Mouse (Mus musculus) ovary, postnatal 14 days (tissue): ENCODE measurements around the gene Epha6.

Experiments
- DNase-seq: peaks from one replicate; pipeline ENCODE4 v3.0.0; 2022; ENCODE audit warnings: low spot score

Gene Epha6

DNA sequence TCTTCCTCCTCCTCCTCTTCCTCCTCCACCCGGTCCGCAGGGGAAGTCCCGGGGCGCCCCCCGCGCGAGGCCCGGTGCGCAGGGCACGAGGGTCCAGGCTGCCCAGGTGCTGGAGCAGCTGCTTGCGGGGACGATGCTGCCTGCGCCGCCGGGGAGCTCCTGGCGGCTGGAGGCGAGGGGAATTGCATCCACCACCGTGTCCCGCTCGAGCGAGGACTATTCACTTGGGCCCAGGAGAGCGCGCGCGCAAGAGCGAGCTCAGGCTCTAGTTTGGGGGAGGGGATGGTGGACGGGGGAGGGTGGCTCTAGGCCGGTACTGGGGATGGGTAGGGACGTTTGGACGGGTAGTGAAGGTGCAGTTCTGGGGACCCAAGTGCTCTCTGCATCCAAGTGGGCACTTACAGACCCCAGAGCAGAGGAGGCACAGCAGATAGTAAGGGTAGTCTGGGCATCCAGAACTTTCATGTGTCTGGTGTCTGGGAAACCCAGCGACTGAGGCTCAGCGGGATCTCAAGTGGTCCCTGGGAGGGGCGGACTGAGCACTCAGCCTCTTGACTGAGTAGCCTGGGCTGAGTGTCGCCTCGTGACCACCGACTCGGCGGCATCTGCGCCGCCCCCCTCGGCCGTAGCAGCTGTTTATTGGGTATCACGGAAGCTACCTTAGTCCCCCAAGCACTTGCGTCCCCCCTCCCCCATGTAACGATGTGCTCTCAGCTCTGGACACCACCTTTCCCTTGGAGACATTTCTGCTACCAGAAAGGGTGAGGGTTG lies at the start of gene Epha6:
TSS of gene Epha6 (minus strand) at position 471 of the 771 bp plus-strand sequence.
- DNase-seq: peak; percentile 1

DNA sequence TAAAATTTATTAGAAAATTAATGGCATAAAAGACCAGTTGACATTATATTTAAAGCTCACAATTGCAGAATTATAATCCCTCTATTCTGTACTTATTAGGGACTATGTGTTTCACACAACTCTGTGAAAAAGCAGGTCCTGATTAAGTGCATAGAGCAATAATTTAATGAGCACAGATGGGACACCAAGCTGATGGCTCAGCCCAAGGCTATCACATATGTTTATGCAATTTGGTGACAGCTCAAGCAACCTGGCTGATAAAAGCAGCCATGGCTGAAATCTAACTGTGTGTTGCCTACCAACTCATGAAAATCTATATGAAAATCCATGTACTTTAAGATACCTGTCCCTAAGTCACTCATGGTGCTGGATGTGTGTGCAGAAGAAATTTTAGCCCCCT lies 46.4 kb upstream of the Epha6 start:
- DNase-seq: no peak

- DNase-seq: no peak
Observed at GRCm38 (mm10) chr16:60628091-60628490, 22.8 kb upstream of the Epha6 start.

- DNase-seq: peak; percentile 43
Observed at GRCm38 (mm10) chr16:60605832-60606583, 677 bp upstream of the Epha6 start.

GRCm38 (mm10) chr16:60604613-60605012 lies 718 bp downstream of the Epha6 start:
- DNase-seq: no peak

DNA sequence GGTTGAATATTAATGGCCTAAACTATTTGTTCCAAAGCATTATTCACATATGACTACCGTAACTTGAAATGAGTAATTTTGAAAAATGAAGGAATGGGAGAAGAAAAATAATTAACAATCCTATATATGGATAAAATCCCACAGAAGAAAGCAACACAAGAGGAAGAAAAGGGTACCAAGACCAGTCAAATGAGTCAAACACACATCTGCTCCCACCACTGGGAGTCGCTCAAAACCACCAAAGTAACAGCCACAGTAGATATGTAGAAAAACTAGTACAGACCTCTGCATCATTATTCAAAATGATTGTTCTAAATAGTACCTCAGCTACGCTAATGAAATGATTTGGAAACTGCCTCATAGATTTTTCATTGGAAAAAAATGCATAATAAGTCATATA lies 20.0 kb downstream of the Epha6 start:
- no peak for DNase-seq

- DNase-seq: no peak
Observed at GRCm38 (mm10) chr16:60584695-60585094, 20.6 kb downstream of the Epha6 start.

DNA sequence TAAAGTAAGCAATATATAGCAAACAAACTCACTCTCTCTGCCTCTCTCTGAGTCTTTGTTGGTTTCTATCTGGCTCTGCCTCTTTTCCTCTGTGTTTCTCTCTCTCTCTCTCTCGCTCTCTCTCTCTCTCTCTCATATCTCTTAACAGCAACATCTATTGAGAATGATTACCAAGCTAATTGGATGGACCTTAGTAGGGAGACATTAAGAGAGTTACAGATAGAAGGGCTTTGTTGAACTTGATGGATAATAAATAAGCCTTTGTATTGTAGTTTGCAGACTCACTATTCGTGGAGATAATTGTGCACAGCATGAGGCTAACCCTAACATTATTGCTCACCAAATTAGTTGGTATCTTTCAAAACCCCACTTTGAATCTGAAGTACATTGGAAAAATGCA lies 34.8 kb downstream of the Epha6 start:
- DNase-seq: no peak

DNA sequence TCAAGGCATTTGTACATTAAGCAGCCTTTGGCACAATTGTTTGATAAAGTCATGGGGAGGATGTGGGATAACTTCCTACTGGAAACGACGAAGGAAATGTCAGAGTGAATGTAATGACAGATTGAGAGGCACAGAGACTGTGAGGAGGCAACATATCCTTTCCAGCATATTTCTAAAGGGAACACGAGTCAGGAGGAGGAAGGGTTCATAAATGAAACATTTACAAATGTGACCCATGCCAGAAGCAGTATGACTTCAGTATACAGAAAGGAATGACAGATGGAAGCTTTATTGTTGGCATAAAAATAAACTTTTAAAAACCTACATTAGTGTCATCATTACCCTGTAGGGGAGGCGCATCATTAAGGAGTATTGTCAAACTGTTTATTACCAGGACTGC lies 60.9 kb downstream of the Epha6 start:
- no peak for DNase-seq

- peak; percentile 3 for DNase-seq
Observed at GRCm38 (mm10) chr16:60538233-60538632, 67.1 kb downstream of the Epha6 start.

DNA sequence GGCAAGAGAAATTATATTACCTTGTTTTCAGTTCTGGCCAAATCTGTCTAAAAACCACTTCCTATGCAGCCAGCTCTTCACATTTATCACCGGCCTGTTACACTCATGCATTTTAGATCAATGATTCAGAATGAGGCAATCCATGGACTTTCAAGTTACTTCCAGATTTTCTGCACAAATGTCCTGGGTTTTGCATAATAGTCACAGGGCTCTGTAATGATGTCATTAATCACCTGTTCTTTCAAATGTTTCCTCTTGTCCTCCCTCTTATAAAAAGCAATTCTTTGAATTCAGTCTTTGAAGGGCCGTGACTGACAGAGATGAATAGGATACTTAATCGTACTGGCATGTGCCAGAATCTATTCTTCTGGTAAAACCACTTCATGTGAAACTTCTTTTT lies 95.6 kb downstream of the Epha6 start:
- DNase-seq: no peak

DNA sequence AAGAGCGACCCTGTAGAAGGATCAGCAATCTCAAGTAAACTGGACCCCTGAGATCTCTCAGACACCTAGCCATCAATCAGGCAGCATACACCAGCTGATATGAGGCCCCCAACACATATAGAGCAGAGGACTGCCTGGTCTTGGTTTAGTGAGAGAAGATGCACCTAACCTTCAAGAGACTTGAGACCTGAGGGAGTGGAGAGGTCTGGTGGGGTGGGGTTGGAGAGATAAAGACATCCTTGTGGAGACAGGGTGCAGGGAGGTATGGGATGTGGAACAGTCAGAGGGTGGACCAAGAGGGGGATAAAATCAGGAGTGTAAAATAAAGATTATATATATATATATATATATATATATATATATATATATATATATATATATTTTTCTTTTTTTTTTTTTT lies 105.8 kb downstream of the Epha6 start:
- no peak for DNase-seq

DNA sequence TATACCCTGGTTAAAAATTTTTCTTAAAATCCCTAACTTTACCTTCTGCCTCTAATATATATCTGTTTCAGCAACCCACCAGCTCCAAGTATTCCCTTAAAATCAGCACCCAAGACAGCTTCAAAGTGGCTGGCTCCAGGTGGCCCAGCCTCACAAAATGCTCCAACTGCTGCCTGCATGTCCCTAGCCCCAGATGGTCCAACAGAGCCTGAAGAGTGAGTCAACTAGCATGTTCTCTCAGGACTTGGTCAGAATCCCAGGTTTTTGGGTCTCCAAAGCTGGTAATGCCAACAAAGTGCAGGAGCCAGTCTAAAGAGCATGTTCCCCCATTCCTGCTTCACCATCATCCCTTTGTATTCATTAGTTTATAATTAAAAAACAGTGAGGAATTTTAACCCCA lies 129.6 kb downstream of the Epha6 start:
- DNase-seq: no peak

GRCm38 (mm10) chr16:60468200-60468785 lies 137.0 kb downstream of the Epha6 start:
- no peak for DNase-seq

- DNase-seq: peak; percentile 15
Observed at GRCm38 (mm10) chr16:60435283-60435682, 170.0 kb downstream of the Epha6 start.

- DNase-seq: no peak
Observed at GRCm38 (mm10) chr16:60434241-60434640, 171.1 kb downstream of the Epha6 start.

DNA sequence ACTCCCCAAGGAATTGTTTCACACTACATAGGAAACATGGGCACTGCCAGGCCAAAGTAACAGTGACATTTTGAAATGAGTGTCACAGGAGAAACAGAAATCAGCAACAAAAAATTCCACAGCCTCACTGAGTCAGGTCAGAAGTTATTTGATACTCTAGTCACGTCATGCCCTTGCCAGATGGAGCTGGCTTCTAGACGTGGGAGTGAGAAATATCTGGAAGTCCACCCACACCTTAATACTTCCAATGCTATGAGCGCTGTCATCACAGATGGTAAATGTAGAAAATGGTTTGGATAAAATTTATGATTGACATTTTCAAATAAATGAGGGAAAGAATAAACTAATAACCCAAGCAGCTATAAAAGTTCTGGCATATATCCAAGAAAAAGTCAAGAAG lies 210.0 kb downstream of the Epha6 start:
- no peak for DNase-seq

- DNase-seq: no peak
Observed at GRCm38 (mm10) chr16:60392961-60393360, 212.4 kb downstream of the Epha6 start.

GRCm38 (mm10) chr16:60375147-60375546 lies 230.2 kb downstream of the Epha6 start:
- no peak for DNase-seq

GRCm38 (mm10) chr16:60283963-60284362 lies 321.4 kb downstream of the Epha6 start:
- no peak for DNase-seq

GRCm38 (mm10) chr16:60274109-60274508 lies 331.2 kb downstream of the Epha6 start:
- DNase-seq: no peak

DNA sequence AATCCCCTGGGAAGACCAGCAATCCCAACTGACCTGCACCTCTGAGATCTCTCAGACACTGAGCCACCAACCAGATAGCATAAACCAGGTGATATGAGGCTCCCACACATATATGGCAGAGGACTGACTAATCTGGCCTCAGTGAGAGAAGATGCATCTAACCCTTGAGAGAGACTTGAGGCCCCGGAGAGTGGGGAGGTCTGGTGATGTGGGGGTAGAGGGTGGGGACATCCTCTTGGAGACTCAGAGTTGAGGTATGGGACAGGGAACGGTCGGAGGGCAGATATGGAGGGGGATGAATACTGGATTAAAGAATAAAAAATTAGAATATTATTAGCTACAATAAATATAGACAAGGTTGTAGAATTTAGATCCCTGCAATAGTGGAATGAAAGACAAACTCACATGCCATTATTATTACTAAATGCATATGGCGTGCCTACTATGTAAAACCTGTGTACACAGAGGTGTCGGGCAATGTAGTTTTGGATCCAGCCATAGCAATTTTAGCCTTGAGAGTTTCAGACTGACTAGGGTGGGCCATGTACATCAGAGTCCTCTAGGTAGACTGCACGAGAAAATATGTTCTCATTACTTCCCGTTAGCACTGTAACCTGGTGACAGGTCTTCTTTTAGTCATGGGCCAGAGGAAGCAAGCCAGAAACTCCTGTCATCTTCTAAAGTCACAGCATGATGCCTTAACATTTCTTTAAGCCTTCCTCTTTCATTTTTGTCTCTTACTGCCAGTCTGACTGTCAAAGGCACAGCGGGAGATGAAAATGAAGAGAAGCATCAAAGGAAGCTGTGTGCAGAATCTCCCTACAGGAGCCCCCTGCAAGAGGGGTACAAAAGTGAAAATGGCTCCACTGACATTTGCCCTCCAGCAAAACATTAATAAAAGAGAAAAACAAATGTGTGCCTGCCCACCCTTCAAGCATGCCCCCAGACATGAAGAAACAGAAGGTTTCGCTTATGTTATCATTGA lies 338.7 kb downstream of the Epha6 start:
- no peak for DNase-seq
